Mouse (Mus musculus): Measurements from ENCODE around the gene Ccr1. TPM values are rescaled to one million over a fixed set of nuclear protein-coding genes. Genes with fewer than 3 reads are reported as not detected.

Ccr1 gene
- polyA plus RNA-seq, 1 experiment from 2014 or later, result 0.51 TPM

Other genes starting within 250 kb of the Ccr1 start
- gene Cxcr6, start 162.2 kb downstream of the Ccr1 start, polyA plus RNA-seq (2016; fragmentation: Nextera tagmentation; extraction: Ambion mirVana), result 0.15 and 0.17 TPM in 2 replicates
- 10.9 and 11.2 TPM in 2 replicates for gene Fyco1, start 116.8 kb downstream of the Ccr1 start, polyA plus RNA-seq (2016; fragmentation: Nextera tagmentation; extraction: Ambion mirVana)
- gene Xcr1, start 106.7 kb downstream of the Ccr1 start, polyA plus RNA-seq (2016; fragmentation: Nextera tagmentation; extraction: Ambion mirVana), result not detected in 2 replicates
- not detected in 2 replicates for gene Ccr1l1, start 9.7 kb upstream of the Ccr1 start, polyA plus RNA-seq (2016; fragmentation: Nextera tagmentation; extraction: Ambion mirVana)
- gene Ccr3, start 53.3 kb upstream of the Ccr1 start, polyA plus RNA-seq (2016; fragmentation: Nextera tagmentation; extraction: Ambion mirVana), result not detected in 2 replicates
- 0.13 and 0.30 TPM in 2 replicates for gene Ccr2, start 133.3 kb upstream of the Ccr1 start, polyA plus RNA-seq (2016; fragmentation: Nextera tagmentation; extraction: Ambion mirVana)
- 0.42 TPM in 1 of 2 replicates, not detected in the other for gene Ccr5, start 152.9 kb upstream of the Ccr1 start, polyA plus RNA-seq (2016; fragmentation: Nextera tagmentation; extraction: Ambion mirVana)